Mouse (Mus musculus) cortical plate, adult 2 months (tissue): ENCODE measurements around the gene Lipc.

ENCODE experiments used
- CTCF ChIP-seq: fragments of 200-500 bp; IDR thresholded peaks from 2 replicates; pipeline ENCODE4 v1.5.1; 2011; ENCODE audit warnings: mild to moderate bottlenecking, control low read depth, low read length; ENCODE audit not compliant: insufficient read depth; ENCODE audit errors: extremely low read depth
- POLR2A ChIP-seq: fragments of 200-500 bp; IDR thresholded peaks from 2 replicates; pipeline ENCODE4 v1.6.1; 2011; ENCODE audit warnings: mild to moderate bottlenecking, low read length, control low read depth; ENCODE audit not compliant: insufficient read depth; ENCODE audit errors: extremely low read depth

DNA sequence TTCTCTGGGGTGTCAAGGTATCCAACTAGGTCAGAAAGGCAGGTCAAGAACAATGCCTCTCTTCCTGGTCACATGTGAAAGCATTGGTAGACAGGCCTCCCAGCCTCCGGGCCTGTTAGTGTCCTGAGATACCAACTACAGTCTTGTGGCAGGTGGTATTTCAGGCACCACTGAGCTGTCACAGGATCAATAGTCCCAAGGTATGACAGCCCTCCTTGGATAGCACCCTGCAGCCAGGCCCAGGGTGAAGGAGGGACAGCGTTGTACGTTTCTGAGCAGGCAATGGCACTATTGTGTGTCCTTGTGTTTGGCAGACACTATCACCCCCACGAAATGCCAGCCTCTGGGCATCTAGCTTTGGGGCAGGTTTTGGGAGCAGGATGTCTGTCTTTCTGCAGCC, 77.0 kb downstream of the Lipc start:
- no peak for TF ChIP-seq CTCF
- TF ChIP-seq POLR2A: no peak
